Mouse (Mus musculus) cerebellum, adult 2 months (tissue): Measurements from ENCODE around the gene Homer2. TPM values are rescaled to one million over a fixed set of nuclear protein-coding genes. Genes with fewer than 3 reads are reported as not detected.

Source experiments
- DNase-seq, 2 experiments: peaks; one replicate each; pipeline ENCODE4 v3.0.0; 2021
- H3K27ac ChIP-seq: fragments of 200-500 bp; 2 replicates; pipeline ENCODE4 v1.5.1; 2012; ENCODE audit warnings: low read length, control low read depth, inconsistent platforms; ENCODE audit not compliant: insufficient read depth
- H3K27me3 ChIP-seq: fragments of 200-500 bp; 2 replicates; pipeline ENCODE4 v1.6.1; 2012; ENCODE audit warnings: inconsistent platforms, mild to moderate bottlenecking, low read length, moderate library complexity; ENCODE audit not compliant: control insufficient read depth, insufficient read depth
- H3K4me1 ChIP-seq: fragments of 200-500 bp; 2 replicates; pipeline ENCODE4 v1.6.1; 2011; ENCODE audit warnings: low read length; ENCODE audit not compliant: control insufficient read depth, insufficient read depth
- H3K4me3 ChIP-seq: fragments of 200-500 bp; replicated peaks from 2 replicates; pipeline ENCODE3; 2011; ENCODE audit warnings: mild to moderate bottlenecking, low read depth, low read length, control low read depth; ENCODE audit not compliant: insufficient read depth
- CTCF ChIP-seq: fragments of 200-500 bp; IDR thresholded peaks from 2 replicates; pipeline ENCODE4 v1.5.1; 2011; ENCODE audit warnings: low read depth, mild to moderate bottlenecking, control low read depth, low read length, moderate library complexity, borderline replicate concordance; ENCODE audit not compliant: insufficient read depth
- POLR2A ChIP-seq: fragments of 200-500 bp; IDR thresholded peaks from 2 replicates; pipeline ENCODE4 v1.6.1; 2011; ENCODE audit warnings: low read length, control low read depth, borderline replicate concordance; ENCODE audit not compliant: insufficient read depth
- WGBS: fragments of 180-500 bp; shearing (Covaris S2); methylation state at CpG from one replicate; pipeline ENCODE4 v1.1.7; 2018; 5-methylcytosine and 5-hydroxymethylcytosine counted together
- polyA plus RNA-seq: library from polyadenylated mRNA; depleted of rRNA; stranded (reverse); fragments of >200 nt; gene quantifications from 2 replicates; pipeline ENCODE4 v1.2.3, GENCODE M21; 2012

Gene Homer2
- polyA plus RNA-seq, 1 experiment, result 10.0 TPM

- H3K27me3 ChIP-seq, result no peaks in the 10 kb centered on the region
- TF ChIP-seq POLR2A (no peak), CTCF (no peak)
Observed at GRCm38 (mm10) chr7:81681386-81681785, 25.9 kb downstream of the Homer2 start.

GRCm38 (mm10) chr7:81673359-81674013 lies 33.8 kb downstream of the Homer2 start:
- 59% methylated on average over 15 of the region's 15 CpGs for WGBS
- DNase-seq, result no peak
- TF ChIP-seq CTCF (no peak), POLR2A (no peak)
- Histone ChIP-seq H3K27me3 (no peaks in the 10 kb centered on the region; the same call in 1 of the 2 replicates), H3K4me1 (peaks cover 7% of the 10 kb centered on the region), H3K27ac (no peak overlapping the region), H3K4me3 (no peak overlapping the region)

More at GRCm38 (mm10) chr7:81681386-81681785, 25.9 kb downstream of the Homer2 start:
- WGBS, result 73% methylated on average over 3 of the region's 3 CpGs
- no peak for DNase-seq
- H3K27ac ChIP-seq, result no peak overlapping the region
- H3K4me3 ChIP-seq, result no peak overlapping the region
- peaks cover 22% of the 10 kb centered on the region for H3K4me1 ChIP-seq

- Histone ChIP-seq H3K4me3 (no peak overlapping the region), H3K4me1 (peaks cover 7% of the 10 kb centered on the region), H3K27me3 (no peaks in the 10 kb centered on the region; the same call in 1 of the 2 replicates), H3K27ac (no peak overlapping the region)
- 52% methylated on average over 10 of the region's 10 CpGs for WGBS
- no peak for TF ChIP-seq POLR2A
- no peak for TF ChIP-seq CTCF
- DNase-seq, result no peak
Observed at GRCm38 (mm10) chr7:81672735-81673291, 34.5 kb downstream of the Homer2 start.

DNA sequence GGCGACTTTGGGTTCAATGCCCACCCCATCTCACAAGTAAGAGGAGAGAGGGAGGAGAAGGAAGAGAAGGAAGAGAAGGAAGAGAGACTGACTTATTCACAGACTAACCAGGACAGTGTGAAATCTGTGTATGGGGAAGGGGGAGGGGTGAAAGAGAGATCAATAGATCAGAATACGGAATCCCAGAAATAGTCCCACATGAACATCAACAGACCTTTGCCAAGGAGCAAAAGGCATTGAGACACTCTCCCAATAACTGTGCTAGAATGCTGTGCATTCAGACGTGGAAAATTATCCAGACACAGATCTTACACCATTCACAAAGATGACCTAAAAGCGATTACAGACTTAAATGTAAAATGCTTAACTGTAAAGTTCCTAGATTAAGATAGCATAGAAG lies 40.2 kb downstream of the Homer2 start:
- Histone ChIP-seq H3K27ac (no peak overlapping the region), H3K4me1 (no peaks in the 10 kb centered on the region), H3K4me3 (no peak overlapping the region), H3K27me3 (no peaks in the 10 kb centered on the region)
- WGBS, result 94% methylated on average over 4 of the region's 4 CpGs
- TF ChIP-seq POLR2A (no peak), CTCF (no peak)
- DNase-seq, result no peak

DNA sequence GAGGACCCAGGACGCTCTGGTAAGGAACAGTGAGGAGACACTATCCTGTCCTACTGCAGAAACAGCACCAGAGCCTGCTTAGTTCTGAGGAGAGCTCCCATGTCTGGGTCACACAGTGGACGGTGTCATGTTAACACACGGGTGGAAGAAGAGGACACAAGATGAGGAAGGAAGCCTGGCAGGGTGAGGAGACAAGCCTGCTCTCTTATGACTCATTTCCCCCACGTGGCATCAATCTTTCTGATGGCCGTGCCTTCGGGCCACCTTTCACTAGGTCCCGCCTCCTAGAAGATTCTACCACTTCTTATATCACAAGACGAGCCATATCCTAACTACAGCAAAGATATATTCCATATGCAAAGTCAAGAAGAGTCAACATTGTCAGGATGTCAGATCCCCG lies 40.7 kb downstream of the Homer2 start:
- no peaks in the 10 kb centered on the region for H3K27me3 ChIP-seq
- DNase-seq, result no peak
- no peak overlapping the region for H3K27ac ChIP-seq
- H3K4me1 ChIP-seq, result no peaks in the 10 kb centered on the region
- no peak overlapping the region for H3K4me3 ChIP-seq
- 93% methylated on average over 9 of the region's 9 CpGs for WGBS
- TF ChIP-seq CTCF (no peak), POLR2A (no peak)

DNA sequence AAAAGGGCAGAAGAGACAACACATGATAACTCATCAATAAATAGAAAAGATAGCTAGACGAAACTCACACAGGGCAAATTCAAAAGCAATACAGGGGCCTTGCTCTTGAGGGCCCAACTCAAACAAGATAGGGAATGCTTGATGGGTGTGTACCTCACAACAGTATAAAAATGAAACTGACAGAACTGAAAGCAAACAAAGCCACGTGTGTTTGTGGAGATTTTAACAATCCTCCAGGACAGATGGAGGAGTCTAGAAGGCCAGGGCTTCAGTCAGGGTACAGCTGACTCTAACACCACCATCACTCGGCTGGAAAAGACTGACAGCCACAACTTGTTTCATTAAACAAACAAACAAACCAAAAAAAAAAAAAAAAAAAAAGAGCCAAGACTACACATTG lies 44.3 kb downstream of the Homer2 start:
- H3K4me3 ChIP-seq, result no peak overlapping the region
- no peaks in the 10 kb centered on the region for H3K4me1 ChIP-seq
- no peak for DNase-seq
- H3K27ac ChIP-seq, result no peak overlapping the region
- no peaks in the 10 kb centered on the region for H3K27me3 ChIP-seq
- TF ChIP-seq CTCF, result no peak
- no peak for TF ChIP-seq POLR2A
- WGBS, result 92% methylated on average over 3 of the region's 3 CpGs

- Histone ChIP-seq H3K4me1 (peaks cover 20% of the 10 kb centered on the region), H3K4me3 (no peak overlapping the region), H3K27me3 (no peaks in the 10 kb centered on the region), H3K27ac (no peak overlapping the region)
- TF ChIP-seq POLR2A, result no peak
- no peak for TF ChIP-seq CTCF
- 72% methylated on average over 2 of the region's 2 CpGs for WGBS
- no peak for DNase-seq
Observed at GRCm38 (mm10) chr7:81657631-81658347, 49.5 kb downstream of the Homer2 start.

GRCm38 (mm10) chr7:81657055-81657454 lies 50.3 kb downstream of the Homer2 start:
- 95% methylated on average over 3 of the region's 3 CpGs for WGBS
- peaks cover 26% of the 10 kb centered on the region for H3K4me1 ChIP-seq
- H3K4me3 ChIP-seq, result no peak overlapping the region
- TF ChIP-seq CTCF (no peak), POLR2A (no peak)
- no peak overlapping the region for H3K27ac ChIP-seq
- no peaks in the 10 kb centered on the region for H3K27me3 ChIP-seq
- no peak for DNase-seq

- DNase-seq, result peak in 1 of 2 experiments; percentile 5
- Histone ChIP-seq H3K27ac (no peak overlapping the region), H3K4me1 (peaks cover 28% of the 10 kb centered on the region), H3K27me3 (no peaks in the 10 kb centered on the region), H3K4me3 (no peak overlapping the region)
- 93% methylated on average over 8 of the region's 8 CpGs for WGBS
- TF ChIP-seq POLR2A, result no peak
- no peak for TF ChIP-seq CTCF
Observed at GRCm38 (mm10) chr7:81656635-81657034, 50.7 kb downstream of the Homer2 start.
